Mouse (Mus musculus): ENCODE data around the gene Kcnk7. TPM values are rescaled to one million over a fixed set of nuclear protein-coding genes. Genes with fewer than 3 reads are reported as not detected.

The Kcnk7 gene
- polyA plus RNA-seq (2012; fragmentation: generic; extraction: Trizol), result 0.19 TPM
- long read RNA-seq, experiment 1, result 0 reads
- long read RNA-seq, experiment 2, partial matches to known transcripts, result 0 of 1 reads
- long read RNA-seq, experiment 2, other reads (novel, unspliced or antisense), result 0 of 1 reads

DNA sequence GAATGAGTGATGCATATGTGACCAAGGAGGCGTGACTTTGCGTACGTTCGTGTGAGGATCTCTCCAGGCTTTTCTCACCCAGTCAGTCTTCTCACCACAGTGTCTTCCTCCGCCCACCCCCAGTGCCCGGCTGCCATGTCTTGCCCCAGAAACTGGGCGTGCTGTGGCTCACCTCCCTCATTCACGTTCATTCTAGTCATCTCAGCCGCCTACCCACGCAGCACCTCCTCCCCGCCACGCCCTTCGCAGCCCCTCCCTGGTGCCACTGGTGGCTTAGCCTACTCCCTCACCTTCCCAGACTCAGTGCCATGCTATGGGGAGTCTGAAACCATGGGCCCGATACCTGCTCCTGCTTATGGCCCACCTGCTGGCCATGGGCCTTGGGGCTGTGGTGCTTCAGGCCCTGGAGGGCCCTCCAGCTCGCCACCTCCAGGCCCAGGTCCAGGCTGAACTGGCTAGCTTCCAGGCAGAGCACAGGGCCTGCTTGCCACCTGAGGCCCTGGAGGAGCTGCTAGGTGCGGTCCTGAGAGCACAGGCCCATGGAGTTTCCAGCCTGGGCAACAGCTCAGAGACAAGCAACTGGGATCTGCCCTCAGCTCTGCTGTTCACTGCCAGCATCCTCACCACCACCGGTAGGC lies at the start of gene Kcnk7:
Kcnk7 (plus strand) TSS at position 205 of the 638 bp plus-strand sequence.
- Histone ChIP-seq H3K36me3 (ENCODE audit: control insufficient read depth, insufficient read depth) (peaks cover 56% of the 10 kb centered on the region), H3ac (ENCODE audit: control insufficient read depth, insufficient read length, low read depth) (no peak within 1 kb of the TSS)

DNA sequence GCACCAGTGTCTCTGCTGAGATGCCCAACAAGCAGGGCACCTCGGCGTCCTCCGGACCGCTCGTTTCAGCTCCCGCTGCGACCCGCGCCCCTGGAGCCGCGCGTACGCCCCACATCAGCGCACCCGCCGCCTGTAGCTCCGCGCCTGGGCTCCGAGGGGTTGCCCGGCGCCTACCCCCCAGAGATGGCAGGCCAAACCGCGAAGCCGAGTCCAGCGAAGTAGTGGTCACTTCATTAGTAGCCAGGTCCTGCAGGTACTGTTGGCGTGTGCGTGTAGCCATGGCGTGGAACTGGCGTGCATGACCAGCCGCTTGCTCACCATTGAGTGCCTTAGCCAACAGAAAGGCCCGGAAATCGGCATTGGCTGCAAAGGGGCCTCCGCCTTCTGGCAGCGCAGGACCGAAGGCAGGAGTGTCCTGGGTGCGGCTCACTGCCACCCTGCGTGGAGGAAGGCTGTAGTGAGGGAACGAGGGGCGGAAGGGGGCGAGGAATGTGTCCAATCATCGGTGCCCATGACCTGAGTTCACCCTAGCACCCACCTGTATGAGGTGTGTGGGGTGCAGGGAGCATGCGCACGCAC lies 49.4 kb upstream of the Kcnk7 start:
- H3K27me3 ChIP-seq (ENCODE audit: control insufficient read depth, insufficient read depth, insufficient read length), result no peaks in the 10 kb centered on the region
- no peak overlapping the region for H3K4me3 ChIP-seq (ENCODE audit: insufficient read depth, poor library complexity, severe bottlenecking)
- no peaks in the 10 kb centered on the region for H3K79me2 ChIP-seq (ENCODE audit: control insufficient read depth, insufficient read depth)
- no peak for TF ChIP-seq CTCF (IDR thresholded peaks at IDR 0.05; ENCODE audit: control insufficient read depth, insufficient read depth, insufficient read length)
- no peak for TF ChIP-seq MYOG (IDR thresholded peaks at IDR 0.05; ENCODE audit: control insufficient read depth, extremely low read depth, insufficient read length)
- no peak for TF ChIP-seq USF1 (IDR thresholded peaks at IDR 0.05; ENCODE audit: low read depth)
- no peak for TF ChIP-seq CEBPB (IDR thresholded peaks at IDR 0.05; ENCODE audit: low read depth)
- no peak for TF ChIP-seq MAX (IDR thresholded peaks at IDR 0.05)
- no peak for TF ChIP-seq MYOD1 (IDR thresholded peaks at IDR 0.05; ENCODE audit: control insufficient read depth, insufficient read length, low read depth)
- no peak for TF ChIP-seq FOSL1 (IDR thresholded peaks at IDR 0.05; ENCODE audit: insufficient read depth, low read length, poor library complexity, severe bottlenecking)
- H3K79me3 ChIP-seq (ENCODE audit: low read depth), result no peaks in the 10 kb centered on the region
- no peak overlapping the region for H3ac ChIP-seq (ENCODE audit: control insufficient read depth, insufficient read length, low read depth)
- H3K36me3 ChIP-seq (ENCODE audit: control insufficient read depth, insufficient read depth), result peaks cover 28% of the 10 kb centered on the region

More for the DNA sequence above, at the start of gene Kcnk7:
- no peak within 1 kb of the TSS for H3K4me3 ChIP-seq (ENCODE audit: insufficient read depth, poor library complexity, severe bottlenecking)
- H3K79me2 ChIP-seq (ENCODE audit: control insufficient read depth, insufficient read depth), result no peaks in the 10 kb centered on the region
- no peaks in the 10 kb centered on the region for H3K27me3 ChIP-seq (ENCODE audit: control insufficient read depth, insufficient read depth, insufficient read length)
- TF ChIP-seq USF1 (IDR thresholded peaks at IDR 0.05; ENCODE audit: low read depth), result no peak
- TF ChIP-seq MYOD1 (IDR thresholded peaks at IDR 0.05; ENCODE audit: control insufficient read depth, insufficient read length, low read depth), result no peak
- no peak for TF ChIP-seq FOSL1 (IDR thresholded peaks at IDR 0.05; ENCODE audit: insufficient read depth, low read length, poor library complexity, severe bottlenecking)
- no peak for TF ChIP-seq CTCF (IDR thresholded peaks at IDR 0.05; ENCODE audit: control insufficient read depth, insufficient read depth, insufficient read length)
- no peak for TF ChIP-seq MAX (IDR thresholded peaks at IDR 0.05)
- TF ChIP-seq MYOG (IDR thresholded peaks at IDR 0.05; ENCODE audit: control insufficient read depth, extremely low read depth, insufficient read length), result no peak
- TF ChIP-seq CEBPB (IDR thresholded peaks at IDR 0.05; ENCODE audit: low read depth), result no peak
- no peaks in the 10 kb centered on the region for H3K79me3 ChIP-seq (ENCODE audit: low read depth)

DNA sequence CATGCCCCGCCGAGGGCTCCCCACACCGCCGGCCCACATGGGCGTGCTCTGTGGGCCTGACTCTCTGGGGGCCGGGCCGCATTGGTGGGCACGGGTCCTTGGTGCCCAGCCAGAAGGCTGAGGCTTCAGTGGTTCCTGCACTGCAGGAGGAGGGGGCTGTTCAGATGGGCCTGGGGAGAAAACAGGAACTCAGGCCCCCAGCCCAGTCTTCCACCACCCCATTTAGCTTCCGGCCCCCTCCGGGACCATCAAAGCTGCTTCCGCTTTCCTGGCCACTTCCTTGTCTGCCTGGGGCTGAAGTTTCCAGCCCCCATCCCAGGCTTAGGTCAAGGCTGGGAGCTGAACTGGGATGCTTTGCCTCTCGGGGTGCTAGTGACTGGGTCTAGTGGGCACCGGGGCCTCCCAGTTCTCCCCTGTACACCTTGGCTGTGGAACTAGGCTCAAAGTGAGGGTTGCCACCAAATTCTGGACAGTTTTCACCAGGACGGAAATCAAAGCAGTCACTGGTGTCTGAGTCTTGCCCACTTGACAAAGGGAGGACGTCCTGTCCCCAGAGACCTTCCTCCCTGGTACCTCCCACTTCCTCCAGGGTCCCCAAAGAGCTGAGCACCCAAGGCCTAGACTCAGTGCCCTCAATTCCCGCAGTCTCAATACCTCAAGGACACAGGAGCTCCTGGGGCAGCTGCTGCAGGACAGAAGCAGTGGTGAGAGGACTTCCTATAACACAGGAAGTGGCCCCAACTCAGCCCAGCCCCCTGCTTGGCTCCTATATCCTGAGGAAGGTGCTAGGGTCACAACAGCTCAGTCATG lies 43.0 kb upstream of the Kcnk7 start:
- H3K36me3 ChIP-seq (ENCODE audit: control insufficient read depth, insufficient read depth), result peaks cover 21% of the 10 kb centered on the region
- peaks cover 16% of the 10 kb centered on the region for H3K79me2 ChIP-seq (ENCODE audit: control insufficient read depth, insufficient read depth)
- no peaks in the 10 kb centered on the region for H3K27me3 ChIP-seq (ENCODE audit: control insufficient read depth, insufficient read depth, insufficient read length)
- H3ac ChIP-seq (ENCODE audit: control insufficient read depth, insufficient read length, low read depth), result no peak overlapping the region
- H3K79me3 ChIP-seq (ENCODE audit: low read depth), result peaks cover 3% of the 10 kb centered on the region
- no peak overlapping the region for H3K4me3 ChIP-seq (ENCODE audit: insufficient read depth, poor library complexity, severe bottlenecking)
- TF ChIP-seq MYOD1 (IDR thresholded peaks at IDR 0.05; ENCODE audit: control insufficient read depth, insufficient read length, low read depth) (no peak), FOSL1 (IDR thresholded peaks at IDR 0.05; ENCODE audit: insufficient read depth, low read length, poor library complexity, severe bottlenecking) (no peak), CEBPB (IDR thresholded peaks at IDR 0.05; ENCODE audit: low read depth) (no peak), MAX (IDR thresholded peaks at IDR 0.05) (no peak), MYOG (IDR thresholded peaks at IDR 0.05; ENCODE audit: control insufficient read depth, extremely low read depth, insufficient read length) (no peak), USF1 (IDR thresholded peaks at IDR 0.05; ENCODE audit: low read depth) (no peak), CTCF (IDR thresholded peaks at IDR 0.05; ENCODE audit: control insufficient read depth, insufficient read depth, insufficient read length) (no peak)

DNA sequence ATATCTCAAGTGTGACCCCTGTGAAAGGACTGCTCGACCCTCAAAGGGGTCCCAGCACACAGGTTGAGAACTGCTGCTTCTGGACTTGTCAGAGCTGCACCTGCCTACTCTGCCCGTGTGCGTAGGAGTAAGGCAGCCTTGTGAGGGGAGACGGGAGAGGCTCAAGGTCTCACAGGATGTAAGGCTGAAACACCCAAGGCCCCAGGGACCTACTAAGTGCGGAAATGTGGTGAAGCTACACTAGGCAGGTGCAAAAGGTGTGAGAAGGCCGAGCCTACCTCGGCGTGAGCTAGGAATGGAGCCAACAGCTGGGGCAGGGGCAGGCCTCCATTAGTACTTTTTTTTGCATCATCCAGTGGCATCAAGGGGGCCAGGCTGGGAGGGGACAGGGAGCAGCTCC lies 41.9 kb upstream of the Kcnk7 start:
- Histone ChIP-seq H3ac (ENCODE audit: control insufficient read depth, insufficient read length, low read depth) (peak overlapping the region; percentile 23), H3K4me3 (ENCODE audit: insufficient read depth, poor library complexity, severe bottlenecking) (peak overlapping the region; percentile 43), H3K79me2 (ENCODE audit: control insufficient read depth, insufficient read depth) (peaks cover 16% of the 10 kb centered on the region), H3K79me3 (ENCODE audit: low read depth) (peaks cover 3% of the 10 kb centered on the region), H3K36me3 (ENCODE audit: control insufficient read depth, insufficient read depth) (peaks cover 31% of the 10 kb centered on the region), H3K27me3 (ENCODE audit: control insufficient read depth, insufficient read depth, insufficient read length) (no peaks in the 10 kb centered on the region)
- TF ChIP-seq CTCF (IDR thresholded peaks at IDR 0.05; ENCODE audit: control insufficient read depth, insufficient read depth, insufficient read length) (no peak), FOSL1 (IDR thresholded peaks at IDR 0.05; ENCODE audit: insufficient read depth, low read length, poor library complexity, severe bottlenecking) (no peak), MYOD1 (IDR thresholded peaks at IDR 0.05; ENCODE audit: control insufficient read depth, insufficient read length, low read depth) (no peak), CEBPB (IDR thresholded peaks at IDR 0.05; ENCODE audit: low read depth) (no peak), MYOG (IDR thresholded peaks at IDR 0.05; ENCODE audit: control insufficient read depth, extremely low read depth, insufficient read length) (no peak), USF1 (IDR thresholded peaks at IDR 0.05; ENCODE audit: low read depth) (no peak), MAX (IDR thresholded peaks at IDR 0.05) (no peak)

Data from C2C12 (cell line).